Mouse (Mus musculus) forebrain, embryonic 16.5 days (tissue): Measurements from ENCODE around the gene Cln6. TPM values are rescaled to one million over a fixed set of nuclear protein-coding genes. Genes with fewer than 3 reads are reported as not detected.
"Not testable (repeated sequence)": the region's sequence is repeated elsewhere in the genome, so short reads cannot be mapped to it uniquely, and the experiment has no call there.

ENCODE experiments used
- ATAC-seq: fragments of 200-750 bp; cut with Nextera tagmentation; 2 replicates; pipeline ENCODE4 v1.8.0; 2017; ENCODE audit warnings: mild to moderate bottlenecking, moderate library complexity
- H3K27ac ChIP-seq: fragments of 300-500 bp; sonication (generic); 2 replicates; pipeline ENCODE4 v1.5.1; 2014; ENCODE audit warnings: low read length, control low read depth
- H3K27me3 ChIP-seq: fragments of 300-500 bp; sonication (generic); replicated peaks from 2 replicates; pipeline ENCODE4 v1.6.1; 2014; ENCODE audit warnings: low read length; ENCODE audit not compliant: control insufficient read depth, insufficient read depth
- H3K36me3 ChIP-seq: fragments of 300-500 bp; sonication (generic); 2 replicates; pipeline ENCODE4 v1.6.1; 2014; ENCODE audit not compliant: control insufficient read depth, insufficient read depth
- H3K4me1 ChIP-seq: fragments of 300-500 bp; sonication (generic); replicated peaks from 2 replicates; pipeline ENCODE4 v1.6.1; 2014; ENCODE audit warnings: low read length; ENCODE audit not compliant: control insufficient read depth, insufficient read depth
- H3K4me2 ChIP-seq: fragments of 300-500 bp; sonication (generic); 2 replicates; pipeline ENCODE4 v1.6.1; 2014; ENCODE audit warnings: mild to moderate bottlenecking, low read length, control low read depth
- H3K4me3 ChIP-seq: fragments of 300-500 bp; sonication (generic); replicated peaks from 2 replicates; pipeline ENCODE4 v1.5.1; 2014; ENCODE audit warnings: mild to moderate bottlenecking, low read length, control low read depth
- H3K9ac ChIP-seq: fragments of 300-500 bp; sonication (generic); replicated peaks from 2 replicates; pipeline ENCODE4 v1.6.1; 2014; ENCODE audit warnings: low read depth, low read length, control low read depth
- H3K9me3 ChIP-seq: fragments of 300-500 bp; sonication (generic); 2 replicates; pipeline ENCODE4 v1.6.1; 2016; ENCODE audit warnings: low read length; ENCODE audit not compliant: control insufficient read depth
- WGBS: fragments of 180-500 bp; shearing (Covaris S2); extraction: QIAGEN DNeasy Blood & Tissue Kit; methylation state at CpG from one replicate; pipeline ENCODE4 v1.1.7; 2014; 5-methylcytosine and 5-hydroxymethylcytosine counted together
- polyA plus RNA-seq: library from polyadenylated mRNA; unstranded; fragments of >200 nt; fragmentation: Nextera tagmentation; extraction: Ambion mirVana; gene quantifications from 2 replicates; pipeline ENCODE4 v1.2.1, GENCODE M21; 2015

The Cln6 gene
- polyA plus RNA-seq, 1 experiment from 2014 or later, result 4.6 TPM

- 59% methylated on average over 6 of the region's 7 CpGs for WGBS
- not testable (repeated sequence) for H3K9me3 ChIP-seq, H3K36me3 ChIP-seq, H3K9ac ChIP-seq, H3K4me2 ChIP-seq, H3K27ac ChIP-seq, ATAC-seq, H3K4me1 ChIP-seq, H3K27me3 ChIP-seq, H3K4me3 ChIP-seq
These were observed 21.5 kb downstream of the Cln6 start for GRCm38 (mm10) chr9:62860102-62860501.

- no peak for ATAC-seq
- no peaks in the 10 kb centered on the region for H3K36me3 ChIP-seq
- H3K4me2 ChIP-seq, result no peak overlapping the region
- no peaks in the 10 kb centered on the region for H3K27me3 ChIP-seq
- no peak overlapping the region for H3K9ac ChIP-seq
- no peak overlapping the region for H3K4me3 ChIP-seq
- H3K9me3 ChIP-seq, result no peaks in the 10 kb centered on the region
- H3K4me1 ChIP-seq, result peaks cover 8% of the 10 kb centered on the region
- 54% methylated on average over 4 of the region's 4 CpGs for WGBS
- H3K27ac ChIP-seq, result no peak overlapping the region
These were observed 22.3 kb downstream of the Cln6 start for GRCm38 (mm10) chr9:62860866-62861265.

- H3K27ac ChIP-seq, H3K36me3 ChIP-seq, H3K27me3 ChIP-seq, H3K9ac ChIP-seq, H3K4me1 ChIP-seq, ATAC-seq, H3K9me3 ChIP-seq, H3K4me2 ChIP-seq, H3K4me3 ChIP-seq: not testable (repeated sequence)
- WGBS, result 93% methylated on average over 4 of the region's 4 CpGs
These were observed 30.7 kb downstream of the Cln6 start for GRCm38 (mm10) chr9:62869236-62869635.

GRCm38 (mm10) chr9:62870728-62871127 is 32.1 kb downstream of the Cln6 start:
- H3K36me3 ChIP-seq, result no peaks in the 10 kb centered on the region
- no peaks in the 10 kb centered on the region for H3K9me3 ChIP-seq
- H3K27me3 ChIP-seq, result no peaks in the 10 kb centered on the region
- no peaks in the 10 kb centered on the region for H3K4me1 ChIP-seq
- H3K9ac ChIP-seq, result no peak overlapping the region
- H3K4me2 ChIP-seq, result no peak overlapping the region
- H3K4me3 ChIP-seq, result no peak overlapping the region
- no peak overlapping the region for H3K27ac ChIP-seq
- ATAC-seq, result no peak

GRCm38 (mm10) chr9:62876966-62877616 is 38.5 kb downstream of the Cln6 start:
- WGBS, result 87% methylated on average over 7 of the region's 7 CpGs
- no peaks in the 10 kb centered on the region for H3K9me3 ChIP-seq
- H3K27ac ChIP-seq, result no peak overlapping the region
- ATAC-seq, result no peak
- no peak overlapping the region for H3K4me2 ChIP-seq
- no peak overlapping the region for H3K4me3 ChIP-seq
- H3K36me3 ChIP-seq, result peaks cover 5% of the 10 kb centered on the region; the same call in 1 of the 2 replicates
- H3K9ac ChIP-seq, result no peak overlapping the region
- no peaks in the 10 kb centered on the region for H3K4me1 ChIP-seq
- no peaks in the 10 kb centered on the region for H3K27me3 ChIP-seq

- Histone ChIP-seq H3K9ac (no peak overlapping the region), H3K27me3 (no peaks in the 10 kb centered on the region), H3K36me3 (peaks cover 9% of the 10 kb centered on the region; the same call in 1 of the 2 replicates), H3K4me2 (no peak overlapping the region), H3K9me3 (no peaks in the 10 kb centered on the region), H3K27ac (no peak overlapping the region), H3K4me3 (no peak overlapping the region), H3K4me1 (no peaks in the 10 kb centered on the region)
- 91% methylated on average over 2 of the region's 2 CpGs for WGBS
- ATAC-seq, result no peak
These were observed 39.2 kb downstream of the Cln6 start for GRCm38 (mm10) chr9:62877825-62878224.

GRCm38 (mm10) chr9:62881871-62882270 is 43.3 kb downstream of the Cln6 start:
- WGBS, result 83% methylated on average over 12 of the region's 12 CpGs
- H3K4me1 ChIP-seq, result no peaks in the 10 kb centered on the region
- H3K4me2 ChIP-seq, result no peak overlapping the region
- no peaks in the 10 kb centered on the region for H3K27me3 ChIP-seq
- no peaks in the 10 kb centered on the region for H3K9me3 ChIP-seq
- H3K36me3 ChIP-seq, result peaks cover 12% of the 10 kb centered on the region; the same call in 1 of the 2 replicates
- no peak overlapping the region for H3K27ac ChIP-seq
- no peak for ATAC-seq
- no peak overlapping the region for H3K4me3 ChIP-seq
- no peak overlapping the region for H3K9ac ChIP-seq

- no peaks in the 10 kb centered on the region for H3K9me3 ChIP-seq
- H3K36me3 ChIP-seq, result peaks cover 7% of the 10 kb centered on the region
- no peak overlapping the region for H3K4me3 ChIP-seq
- no peaks in the 10 kb centered on the region for H3K4me1 ChIP-seq
- H3K27ac ChIP-seq, result no peak overlapping the region
- H3K9ac ChIP-seq, result no peak overlapping the region
- WGBS, result 74% methylated on average over 1 of the region's 1 CpGs
- no peak overlapping the region for H3K4me2 ChIP-seq
- no peaks in the 10 kb centered on the region for H3K27me3 ChIP-seq
- ATAC-seq, result no peak
These were observed 55.9 kb downstream of the Cln6 start for GRCm38 (mm10) chr9:62894486-62894885.
